17 mouse cellular contexts compared by ENCODE assay signal in genomic region chr11:94390825-94391224, GRCm38 (mm10).
"Had no signal": no experiment of that assay in that cellular context is flagged by ENCODE, and none has a peak within 500 bp of the region (broad histone marks: within the 10 kb centered on the region; RNA-seq: fewer than 3 reads in every experiment).

No protein-coding gene starts in this region.

- H3K4me3 ChIP-seq: liver, embryonic 15.5 days; lung, embryonic 15.5 days; megakaryocyte, embryonic 14.5 days; midbrain, embryonic 13.5 days; midbrain, embryonic 15.5 days; neural tube, embryonic 12.5 days had no signal

- H3K9me3 ChIP-seq: liver, embryonic 15.5 days; lung, embryonic 15.5 days; megakaryocyte, embryonic 14.5 days; midbrain, embryonic 13.5 days; midbrain, embryonic 15.5 days; neural tube, embryonic 12.5 days had no signal

- H3K27me3 ChIP-seq: midbrain, embryonic 15.5 days had no signal

- DNase-seq: liver, postnatal 0 days; lung, adult 2 months; lung, postnatal 14 days; lung, postnatal 36 days; right cerebral cortex, postnatal 14 days; spleen, adult 18-20 months; thymus, adult 18-20 months; thymus, postnatal 14 days; thymus, postnatal 4 days had no signal

- H3K4me2 ChIP-seq: liver, embryonic 15.5 days; lung, embryonic 15.5 days; midbrain, embryonic 11.5 days; midbrain, embryonic 13.5 days; midbrain, embryonic 15.5 days; neural tube, embryonic 12.5 days had no signal

- H3K36me3 ChIP-seq: liver, embryonic 15.5 days; lung, embryonic 15.5 days; midbrain, embryonic 13.5 days; midbrain, embryonic 15.5 days; neural tube, embryonic 12.5 days had no signal

- ATAC-seq: liver, postnatal 0 days; midbrain, embryonic 13.5 days; midbrain, embryonic 15.5 days had no signal

- H3K9ac ChIP-seq: liver, embryonic 15.5 days; liver, postnatal 0 days; lung, embryonic 15.5 days; midbrain, embryonic 13.5 days; midbrain, embryonic 15.5 days; neural tube, embryonic 12.5 days had no signal

- H3K27ac ChIP-seq: liver, embryonic 15.5 days; lung, embryonic 15.5 days; macrophage; midbrain, embryonic 13.5 days; midbrain, embryonic 15.5 days; neural tube, embryonic 12.5 days had no signal
